Mouse (Mus musculus) hindbrain, postnatal 0 days (tissue): ENCODE measurements around the gene Cxcl16. TPM values are rescaled to one million over a fixed set of nuclear protein-coding genes. Genes with fewer than 3 reads are reported as not detected.

Source experiments
- ATAC-seq: fragments of 200-750 bp; cut with Nextera tagmentation; 2 replicates; pipeline ENCODE4 v1.8.0; 2017; ENCODE audit warnings: mild to moderate bottlenecking, moderate TSS enrichment, moderate library complexity
- DNase-seq: peaks from one replicate; pipeline ENCODE4 v3.0.0-alpha.2; 2015; ENCODE audit warnings: low spot score
- H3K27ac ChIP-seq: fragments of 300-500 bp; sonication (generic); 2 replicates; pipeline ENCODE4 v1.5.1; 2014; ENCODE audit warnings: mild to moderate bottlenecking
- H3K27me3 ChIP-seq: fragments of 300-500 bp; sonication (generic); 2 replicates; pipeline ENCODE4 v1.6.1; 2014; ENCODE audit warnings: low read length, mixed read lengths; ENCODE audit not compliant: insufficient read depth
- H3K36me3 ChIP-seq: fragments of 300-500 bp; sonication (generic); 2 replicates; pipeline ENCODE4 v1.6.1; 2014; ENCODE audit warnings: low read length, mixed read lengths; ENCODE audit not compliant: insufficient read depth
- H3K4me1 ChIP-seq: fragments of 300-500 bp; sonication (generic); 2 replicates; pipeline ENCODE4 v1.6.1; 2014; ENCODE audit warnings: antibody characterized with exemption, low read length, mixed read lengths; ENCODE audit not compliant: insufficient read depth
- H3K4me2 ChIP-seq: fragments of 300-500 bp; sonication (generic); 2 replicates; pipeline ENCODE4 v1.6.1; 2014; ENCODE audit warnings: low read depth, mild to moderate bottlenecking, low read length, moderate library complexity, mixed read lengths
- H3K4me3 ChIP-seq: fragments of 300-500 bp; sonication (generic); 2 replicates; pipeline ENCODE4 v1.5.1; 2014; ENCODE audit warnings: low read length
- H3K9ac ChIP-seq: fragments of 300-500 bp; sonication (generic); replicated peaks from 2 replicates; pipeline ENCODE4 v1.6.1; 2014; ENCODE audit warnings: mild to moderate bottlenecking, low read length, moderate library complexity, mixed read lengths
- H3K9me3 ChIP-seq: fragments of 300-500 bp; sonication (generic); 2 replicates; pipeline ENCODE4 v1.6.1; 2016; ENCODE audit warnings: low read length, mixed read lengths
- CTCF ChIP-seq: IDR thresholded peaks from 2 replicates; pipeline ENCODE4 v1.5.1; 2016; ENCODE audit warnings: antibody characterized with exemption, control low read depth, low read depth
- WGBS: fragments of 180-500 bp; shearing (Covaris S2); extraction: QIAGEN DNeasy Blood & Tissue Kit; methylation state at CpG from one replicate; pipeline ENCODE4 v1.1.7; 2014; 5-methylcytosine and 5-hydroxymethylcytosine counted together
- microRNA-seq, 2 experiments: library from miRNA; unstranded; fragments of <30 nt; microRNA quantifications; one replicate each; pipeline ENCODE4; 2016
- polyA plus RNA-seq: library from polyadenylated mRNA; unstranded; fragments of >200 nt; fragmentation: Nextera tagmentation; extraction: Ambion mirVana; gene quantifications from 2 replicates; pipeline ENCODE4 v1.2.1, GENCODE M21; 2015
- total RNA-seq: library from RNA; depleted of rRNA; stranded (reverse); fragments of >200 nt; gene quantifications from 2 replicates; pipeline ENCODE4 v1.2.3, GENCODE M21; 2014; rRNA removed

Cxcl16 gene
- total and polyA plus RNA-seq, 2 experiments from 2014 or later = 3.3 to 4.1 TPM

GRCm38 (mm10) chr11:70418199-70418598, 41.6 kb downstream of the Cxcl16 start:
- 66% methylated on average over 4 of the region's 4 CpGs for WGBS
- Histone ChIP-seq H3K4me3 (no peak overlapping the region), H3K4me1 (no peaks in the 10 kb centered on the region), H3K27ac (no peak overlapping the region), H3K36me3 (no peaks in the 10 kb centered on the region), H3K4me2 (no peak overlapping the region), H3K27me3 (no peaks in the 10 kb centered on the region), H3K9me3 (no peaks in the 10 kb centered on the region), H3K9ac (no peak overlapping the region)
- DNase-seq (no peak), ATAC-seq (no peak)
- TF ChIP-seq CTCF = no peak

GRCm38 (mm10) chr11:70413961-70414360, 45.8 kb downstream of the Cxcl16 start:
- H3K9ac ChIP-seq = no peak overlapping the region
- no peak overlapping the region for H3K4me3 ChIP-seq
- no peaks in the 10 kb centered on the region for H3K27me3 ChIP-seq
- peak; percentile 94 for TF ChIP-seq CTCF
- ATAC-seq = no peak
- H3K27ac ChIP-seq = no peak overlapping the region
- H3K4me1 ChIP-seq = peaks cover 3% of the 10 kb centered on the region; the same call in 1 of the 2 replicates
- peak; percentile 83 for DNase-seq
- H3K36me3 ChIP-seq = no peaks in the 10 kb centered on the region
- no peak overlapping the region for H3K4me2 ChIP-seq
- WGBS = 3% methylated on average over 3 of the region's 3 CpGs
- no peaks in the 10 kb centered on the region for H3K9me3 ChIP-seq

- H3K9me3 ChIP-seq = no peaks in the 10 kb centered on the region
- H3K4me3 ChIP-seq = no peak overlapping the region
- ATAC-seq = no peak
- TF ChIP-seq CTCF = no peak
- no peak for DNase-seq
- peaks cover 8% of the 10 kb centered on the region; the same call in 1 of the 2 replicates for H3K4me1 ChIP-seq
- H3K36me3 ChIP-seq = no peaks in the 10 kb centered on the region
- H3K27ac ChIP-seq = no peak overlapping the region
- 76% methylated on average over 5 of the region's 5 CpGs for WGBS
- no peak overlapping the region for H3K4me2 ChIP-seq
- no peaks in the 10 kb centered on the region for H3K27me3 ChIP-seq
- H3K9ac ChIP-seq = no peak overlapping the region
Observed at GRCm38 (mm10) chr11:70412591-70412990, 47.2 kb downstream of the Cxcl16 start.

- DNase-seq (no peak), ATAC-seq (no peak)
- Histone ChIP-seq H3K4me1 (peaks cover 8% of the 10 kb centered on the region; the same call in 1 of the 2 replicates), H3K4me3 (peak overlapping the region; percentile 97), H3K4me2 (peak overlapping the region; percentile 94), H3K27ac (peak overlapping the region; percentile 79; the same call in 1 of the 2 replicates), H3K9ac (peak overlapping the region; percentile 94; the same call in 1 of the 2 replicates), H3K27me3 (no peaks in the 10 kb centered on the region), H3K36me3 (no peaks in the 10 kb centered on the region), H3K9me3 (no peaks in the 10 kb centered on the region)
- WGBS = 62% methylated on average over 6 of the region's 6 CpGs
- TF ChIP-seq CTCF = no peak
Observed at GRCm38 (mm10) chr11:70410297-70410643, 49.5 kb downstream of the Cxcl16 start.

GRCm38 (mm10) chr11:70409594-70410296, 50.0 kb downstream of the Cxcl16 start, which contains the start of gene Pelp1:
TSS of gene Pelp1 (minus strand) at chr11:70410031.
- Histone ChIP-seq H3K4me2 (peak within 1 kb of the TSS; percentile 94), H3K27ac (peak within 1 kb of the TSS; percentile 79), H3K9ac (peak within 1 kb of the TSS; percentile 94), H3K9me3 (no peaks in the 10 kb centered on the region), H3K4me1 (peaks cover 8% of the 10 kb centered on the region; the same call in 1 of the 2 replicates), H3K4me3 (peak within 1 kb of the TSS; percentile 97), H3K27me3 (no peaks in the 10 kb centered on the region), H3K36me3 (no peaks in the 10 kb centered on the region)
- DNase-seq (peak; percentile 98), ATAC-seq (peak; percentile 97)
- under 1% methylated on average over 59 of the region's 59 CpGs for WGBS
- peak; percentile 8; the same call in 1 of the 2 replicates for TF ChIP-seq CTCF

Small RNAs within 50 kb of the gene (microRNA-seq; reads per million reads assigned to microRNA genes)
- gene Mir7115 = 0.53 to 0.72 reads per million in 2 experiments

Other genes starting within 250 kb of the Cxcl16 start
Only the 30 nearest of the 31 such genes appear.
- 15.3 and 17.2 TPM in 2 replicates for gene Slc16a13, start 238.9 kb downstream of the Cxcl16 start, total RNA-seq
- gene Slc16a13, start 238.9 kb downstream of the Cxcl16 start, polyA plus RNA-seq = 9.4 and 10.8 TPM in 2 replicates
- gene Bcl6b, start 230.2 kb downstream of the Cxcl16 start, total RNA-seq = 4.9 and 5.0 TPM in 2 replicates
- 2.4 and 2.7 TPM in 2 replicates for gene Bcl6b, start 230.2 kb downstream of the Cxcl16 start, polyA plus RNA-seq
- gene 0610010K14Rik, start 222.1 kb downstream of the Cxcl16 start, total RNA-seq = 61.6 and 96.0 TPM in 2 replicates
- gene 0610010K14Rik, start 222.1 kb downstream of the Cxcl16 start, polyA plus RNA-seq = 172 and 185 TPM in 2 replicates
- 1.9 and 2.8 TPM in 2 replicates for gene Gm21988, start 220.2 kb downstream of the Cxcl16 start, total RNA-seq
- 14.2 and 15.2 TPM in 2 replicates for gene Gm21988, start 220.2 kb downstream of the Cxcl16 start, polyA plus RNA-seq
- gene Rnasek, start 220.1 kb downstream of the Cxcl16 start, total RNA-seq = 85.4 and 88.6 TPM in 2 replicates
- 597 and 610 TPM in 2 replicates for gene Rnasek, start 220.1 kb downstream of the Cxcl16 start, polyA plus RNA-seq
- 0.16 and 0.36 TPM in 2 replicates for gene Alox12, start 204.6 kb downstream of the Cxcl16 start, total RNA-seq
- gene Alox12, start 204.6 kb downstream of the Cxcl16 start, polyA plus RNA-seq = 0.32 and 0.49 TPM in 2 replicates
- gene Alox12e, start 137.4 kb downstream of the Cxcl16 start, total RNA-seq = not detected in 2 replicates
- 0.08 and 0.09 TPM in 2 replicates for gene Alox12e, start 137.4 kb downstream of the Cxcl16 start, polyA plus RNA-seq
- not detected in 2 replicates for gene Alox15, start 108.0 kb downstream of the Cxcl16 start, total RNA-seq
- gene Alox15, start 108.0 kb downstream of the Cxcl16 start, polyA plus RNA-seq = 0.09 TPM in 1 of 2 replicates, not detected in the other
- gene Pelp1, start 50.0 kb downstream of the Cxcl16 start, total RNA-seq = 33.7 and 57.5 TPM in 2 replicates
- 23.6 and 25.5 TPM in 2 replicates for gene Pelp1, start 50.0 kb downstream of the Cxcl16 start, polyA plus RNA-seq
- 83.3 and 106 TPM in 2 replicates for gene Arrb2, start 27.3 kb downstream of the Cxcl16 start, total RNA-seq
- gene Arrb2, start 27.3 kb downstream of the Cxcl16 start, polyA plus RNA-seq = 51.9 and 56.3 TPM in 2 replicates
- gene Med11, start 8.1 kb downstream of the Cxcl16 start, total RNA-seq = 22.9 and 23.7 TPM in 2 replicates
- 29.3 and 30.5 TPM in 2 replicates for gene Med11, start 8.1 kb downstream of the Cxcl16 start, polyA plus RNA-seq
- 0.11 and 1.2 TPM in 2 replicates for gene Zmynd15, start 551 bp downstream of the Cxcl16 start, total RNA-seq
- gene Zmynd15, start 551 bp downstream of the Cxcl16 start, polyA plus RNA-seq = 0.39 and 0.96 TPM in 2 replicates
- 4.9 and 17.1 TPM in 2 replicates for gene Tm4sf5, start 45.3 kb upstream of the Cxcl16 start, total RNA-seq
- 6.9 and 8.6 TPM in 2 replicates for gene Tm4sf5, start 45.3 kb upstream of the Cxcl16 start, polyA plus RNA-seq
- gene Vmo1, start 54.6 kb upstream of the Cxcl16 start, total RNA-seq = not detected in 2 replicates
- gene Vmo1, start 54.6 kb upstream of the Cxcl16 start, polyA plus RNA-seq = not detected in 2 replicates
- not detected in 2 replicates for gene Gltpd2, start 59.2 kb upstream of the Cxcl16 start, total RNA-seq
- gene Gltpd2, start 59.2 kb upstream of the Cxcl16 start, polyA plus RNA-seq = 0.24 and 0.31 TPM in 2 replicates
- gene Psmb6, start 65.4 kb upstream of the Cxcl16 start, total RNA-seq = 409 and 504 TPM in 2 replicates
- gene Psmb6, start 65.4 kb upstream of the Cxcl16 start, polyA plus RNA-seq = 829 and 887 TPM in 2 replicates
- gene Gm40193, start 73.0 kb upstream of the Cxcl16 start, total RNA-seq = not detected in 2 replicates
- not detected in 2 replicates for gene Gm40193, start 73.0 kb upstream of the Cxcl16 start, polyA plus RNA-seq
- gene Pld2, start 80.1 kb upstream of the Cxcl16 start, total RNA-seq = 46.0 and 64.3 TPM in 2 replicates
- gene Pld2, start 80.1 kb upstream of the Cxcl16 start, polyA plus RNA-seq = 17.7 and 19.1 TPM in 2 replicates
- 56.6 and 73.3 TPM in 2 replicates for gene Mink1, start 102.9 kb upstream of the Cxcl16 start, total RNA-seq
- 13.6 and 15.2 TPM in 2 replicates for gene Mink1, start 102.9 kb upstream of the Cxcl16 start, polyA plus RNA-seq
- gene 4930544D05Rik, start 155.9 kb upstream of the Cxcl16 start, total RNA-seq = not detected in 2 replicates
- gene 4930544D05Rik, start 155.9 kb upstream of the Cxcl16 start, polyA plus RNA-seq = not detected in 2 replicates
- gene Chrne, start 159.2 kb upstream of the Cxcl16 start, total RNA-seq = 4.5 TPM in 1 of 2 replicates, not detected in the other
- 0.42 and 0.59 TPM in 2 replicates for gene Chrne, start 159.2 kb upstream of the Cxcl16 start, polyA plus RNA-seq
- not detected in 2 replicates for gene Gp1ba, start 179.1 kb upstream of the Cxcl16 start, total RNA-seq
- 0.24 and 0.42 TPM in 2 replicates for gene Gp1ba, start 179.1 kb upstream of the Cxcl16 start, polyA plus RNA-seq
- gene Rnf167, start 187.3 kb upstream of the Cxcl16 start, total RNA-seq = 70.2 and 87.3 TPM in 2 replicates
- 100 and 105 TPM in 2 replicates for gene Rnf167, start 187.3 kb upstream of the Cxcl16 start, polyA plus RNA-seq
- 154 and 160 TPM in 2 replicates for gene Slc25a11, start 187.5 kb upstream of the Cxcl16 start, total RNA-seq
- 168 and 171 TPM in 2 replicates for gene Slc25a11, start 187.5 kb upstream of the Cxcl16 start, polyA plus RNA-seq
- 460 and 560 TPM in 2 replicates for gene Pfn1, start 194.7 kb upstream of the Cxcl16 start, total RNA-seq
- 606 and 634 TPM in 2 replicates for gene Pfn1, start 194.7 kb upstream of the Cxcl16 start, polyA plus RNA-seq
- 12.4 and 17.7 TPM in 2 replicates for gene Eno3, start 197.2 kb upstream of the Cxcl16 start, total RNA-seq
- gene Eno3, start 197.2 kb upstream of the Cxcl16 start, polyA plus RNA-seq = 5.9 and 8.3 TPM in 2 replicates
- gene Spag7, start 209.4 kb upstream of the Cxcl16 start, total RNA-seq = 31.9 and 43.1 TPM in 2 replicates
- gene Spag7, start 209.4 kb upstream of the Cxcl16 start, polyA plus RNA-seq = 138 and 142 TPM in 2 replicates
- 23.2 and 26.7 TPM in 2 replicates for gene Camta2, start 228.1 kb upstream of the Cxcl16 start, total RNA-seq
- gene Camta2, start 228.1 kb upstream of the Cxcl16 start, polyA plus RNA-seq = 24.5 and 24.6 TPM in 2 replicates
- gene Inca1, start 240.2 kb upstream of the Cxcl16 start, total RNA-seq = 0.72 and 0.94 TPM in 2 replicates
- gene Inca1, start 240.2 kb upstream of the Cxcl16 start, polyA plus RNA-seq = 2.3 and 3.1 TPM in 2 replicates
- gene Kif1c, start 240.6 kb upstream of the Cxcl16 start, total RNA-seq = 27.3 and 31.5 TPM in 2 replicates
- 1.7 and 1.9 TPM in 2 replicates for gene Kif1c, start 240.6 kb upstream of the Cxcl16 start, polyA plus RNA-seq